Mouse (Mus musculus): ENCODE results near the gene Tmem239.

GRCm38 (mm10) chr2:130448449-130448848, 42.2 kb downstream of the Tmem239 start:
- TF ChIP-seq POLR2A (IDR thresholded peaks at IDR 0.05; ENCODE audit: control insufficient read depth, low read depth, low read length), result no peak
- TF ChIP-seq CTCF (IDR thresholded peaks at IDR 0.05; ENCODE audit: control insufficient read depth, insufficient read depth, insufficient replicate concordance, low read depth, low read length), result no peak

Measured in testis, adult 2 months (tissue).